Mouse (Mus musculus): Measurements from ENCODE around the gene Gpc3.
"Not testable (repeated sequence)": the region's sequence is repeated elsewhere in the genome, so short reads cannot be mapped to it uniquely, and the experiment has no call there.

Gpc3 gene

DNA sequence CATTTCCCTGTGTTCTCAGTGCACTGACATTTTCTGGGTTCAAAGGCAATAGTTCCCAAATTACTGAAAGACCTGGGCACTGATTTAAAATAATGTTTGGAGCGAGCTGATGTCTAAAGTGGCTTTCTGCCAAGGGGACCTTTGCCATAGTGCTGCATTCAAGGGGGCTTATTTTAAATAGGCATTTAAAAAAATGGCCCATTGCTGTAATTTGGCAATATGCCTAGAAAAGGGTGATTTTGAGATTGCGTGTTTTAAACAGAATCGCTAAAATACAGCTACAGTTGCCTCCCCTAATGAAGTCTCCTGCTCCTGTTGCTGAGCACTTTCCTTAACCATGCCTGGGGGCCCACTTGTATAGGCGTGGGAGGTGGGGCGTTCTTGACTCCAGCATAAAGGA, 174.3 kb downstream of the Gpc3 start:
- ATAC-seq (ENCODE audit: insufficient number of reproducible peaks, low FRiP score, low TSS enrichment): no peak

DNA sequence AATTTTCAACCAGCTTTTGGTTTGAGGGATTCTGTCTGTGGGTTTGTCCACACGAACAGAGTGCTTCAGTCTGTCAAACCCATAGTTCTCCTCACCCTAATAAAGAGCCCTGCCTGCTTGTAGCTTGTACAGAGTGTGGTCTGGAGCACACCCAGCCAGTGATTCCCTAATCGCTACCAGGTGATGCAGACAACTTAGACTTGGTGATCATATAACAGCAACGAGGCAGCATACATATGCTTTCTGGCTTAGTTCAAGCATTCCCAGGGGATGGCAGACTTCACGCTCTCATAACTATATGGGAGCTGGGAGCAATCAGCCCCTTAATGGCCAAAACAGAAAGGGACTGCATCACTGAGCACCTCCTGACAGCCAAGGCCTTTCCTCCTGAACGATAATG, 188.1 kb downstream of the Gpc3 start:
- ATAC-seq (ENCODE audit: insufficient number of reproducible peaks, low FRiP score, low TSS enrichment): no peak

DNA sequence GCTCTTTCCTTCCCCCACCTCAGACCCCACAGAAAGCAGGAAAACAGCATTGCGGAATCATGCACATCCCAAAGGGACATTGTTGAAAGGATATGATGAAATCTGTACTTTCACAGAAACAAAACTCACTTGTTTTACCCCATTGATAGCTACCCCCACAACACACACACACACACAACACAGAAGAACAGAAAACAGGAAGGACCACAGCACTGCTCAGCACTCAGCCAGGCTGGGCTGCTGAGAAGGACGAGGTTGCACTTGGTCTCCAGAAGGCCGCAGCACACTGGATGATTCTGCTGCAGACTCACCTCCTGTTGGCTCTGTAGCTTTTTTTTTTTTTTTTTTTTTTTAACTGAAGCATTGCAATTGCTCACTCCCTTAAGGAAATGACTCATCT, 193.9 kb downstream of the Gpc3 start:
- no peak for ATAC-seq (ENCODE audit: insufficient number of reproducible peaks, low FRiP score, low TSS enrichment)

DNA sequence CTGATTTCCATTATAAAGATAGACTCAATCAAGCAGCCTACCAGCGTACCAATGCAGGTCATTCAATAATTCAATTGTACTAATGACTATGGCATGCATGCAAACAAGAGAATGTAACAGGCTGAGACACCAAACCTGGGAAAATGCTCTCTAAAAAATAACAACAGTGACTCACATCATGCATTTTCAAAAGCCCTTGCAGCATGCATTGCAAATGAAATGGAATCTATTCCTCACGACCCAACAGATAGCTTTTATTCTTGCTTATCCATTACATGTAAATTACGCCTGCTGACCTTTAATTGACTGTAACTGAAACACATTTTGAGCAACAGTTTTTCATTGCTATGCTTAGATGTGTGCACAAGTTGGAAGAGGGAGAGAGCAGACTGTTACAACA, 200.8 kb downstream of the Gpc3 start:
- ATAC-seq (ENCODE audit: insufficient number of reproducible peaks, low FRiP score, low TSS enrichment): no peak

DNA sequence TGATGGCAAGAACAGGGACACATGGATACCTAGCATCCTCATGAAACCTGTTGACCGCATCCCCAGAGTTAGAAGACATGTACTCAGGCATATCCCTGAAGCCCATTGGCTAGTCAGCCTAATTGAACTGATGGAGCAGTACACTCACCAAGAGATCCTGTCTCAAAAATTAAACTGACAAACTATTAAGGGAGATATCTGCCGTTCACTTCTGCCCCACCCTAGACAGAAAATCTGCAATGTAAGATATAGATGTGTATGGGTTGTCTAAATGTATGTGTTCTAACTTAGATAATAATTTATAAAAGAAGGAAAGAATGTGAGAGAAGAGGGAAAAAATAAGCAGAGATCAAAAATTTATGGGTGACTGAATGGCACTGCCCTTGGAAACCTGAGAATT, 212.6 kb downstream of the Gpc3 start:
- ATAC-seq (ENCODE audit: insufficient number of reproducible peaks, low FRiP score, low TSS enrichment): no peak

DNA sequence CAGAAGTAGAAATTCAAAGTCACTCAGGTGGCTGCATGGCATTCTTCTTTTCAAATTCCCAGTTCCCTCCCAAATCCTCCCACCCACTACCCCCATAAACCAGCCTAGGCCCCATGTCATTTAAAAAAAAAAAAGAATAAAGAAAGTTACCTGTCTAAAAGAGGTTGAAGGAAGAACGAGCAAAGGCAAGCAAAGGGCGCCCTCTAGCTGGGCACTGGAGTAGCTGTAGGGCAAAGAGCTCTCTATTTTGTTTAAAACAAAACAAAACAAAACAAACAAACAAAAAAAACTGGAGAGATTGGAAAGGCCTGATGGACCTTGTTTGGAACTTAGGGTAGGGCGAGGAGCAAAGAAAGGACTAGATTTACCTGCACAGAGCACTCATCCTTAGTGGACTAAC, 238.6 kb downstream of the Gpc3 start:
- ATAC-seq (ENCODE audit: insufficient number of reproducible peaks, low FRiP score, low TSS enrichment): no peak

DNA sequence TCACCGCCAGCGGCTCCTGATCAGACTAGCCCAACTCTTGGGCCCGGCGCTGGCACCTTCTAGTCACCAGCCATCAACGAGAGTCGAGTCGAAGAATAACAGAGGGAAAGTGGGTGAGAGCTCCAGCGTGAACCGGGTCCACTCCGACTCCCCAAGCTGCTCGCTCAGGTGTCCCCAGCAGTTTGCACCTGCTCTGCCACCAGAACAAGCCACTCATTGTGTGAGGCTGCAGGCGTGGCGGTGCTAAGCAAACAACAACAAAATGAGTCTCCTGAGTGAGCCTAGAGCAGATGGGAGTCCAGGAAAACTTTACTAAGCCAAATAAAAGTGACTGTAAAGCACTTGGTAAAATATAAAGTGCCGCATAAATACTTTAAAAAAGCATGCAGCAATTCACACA, 239.5 kb downstream of the Gpc3 start:
- ATAC-seq (ENCODE audit: insufficient number of reproducible peaks, low FRiP score, low TSS enrichment): no peak

DNA sequence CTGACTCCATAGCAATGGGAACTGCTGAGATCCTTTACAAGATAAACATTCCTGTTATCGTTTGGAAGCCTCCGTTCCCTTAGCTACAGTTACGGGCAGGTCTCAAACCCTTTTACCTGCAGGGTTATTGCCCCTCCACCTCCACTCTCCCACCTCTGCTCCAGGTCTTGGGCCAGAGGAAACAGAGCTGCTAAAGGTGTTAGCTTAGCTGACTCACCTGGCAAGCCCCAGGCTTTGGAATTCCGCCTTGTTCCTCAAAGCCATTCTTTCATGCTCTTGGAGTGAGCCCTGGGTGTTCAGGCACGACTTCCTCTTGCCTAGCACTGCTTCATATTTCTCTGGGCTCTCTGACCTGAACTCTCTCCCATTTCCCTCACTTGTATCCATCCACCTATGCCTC, 241.3 kb downstream of the Gpc3 start:
- ATAC-seq (ENCODE audit: insufficient number of reproducible peaks, low FRiP score, low TSS enrichment): no peak

DNA sequence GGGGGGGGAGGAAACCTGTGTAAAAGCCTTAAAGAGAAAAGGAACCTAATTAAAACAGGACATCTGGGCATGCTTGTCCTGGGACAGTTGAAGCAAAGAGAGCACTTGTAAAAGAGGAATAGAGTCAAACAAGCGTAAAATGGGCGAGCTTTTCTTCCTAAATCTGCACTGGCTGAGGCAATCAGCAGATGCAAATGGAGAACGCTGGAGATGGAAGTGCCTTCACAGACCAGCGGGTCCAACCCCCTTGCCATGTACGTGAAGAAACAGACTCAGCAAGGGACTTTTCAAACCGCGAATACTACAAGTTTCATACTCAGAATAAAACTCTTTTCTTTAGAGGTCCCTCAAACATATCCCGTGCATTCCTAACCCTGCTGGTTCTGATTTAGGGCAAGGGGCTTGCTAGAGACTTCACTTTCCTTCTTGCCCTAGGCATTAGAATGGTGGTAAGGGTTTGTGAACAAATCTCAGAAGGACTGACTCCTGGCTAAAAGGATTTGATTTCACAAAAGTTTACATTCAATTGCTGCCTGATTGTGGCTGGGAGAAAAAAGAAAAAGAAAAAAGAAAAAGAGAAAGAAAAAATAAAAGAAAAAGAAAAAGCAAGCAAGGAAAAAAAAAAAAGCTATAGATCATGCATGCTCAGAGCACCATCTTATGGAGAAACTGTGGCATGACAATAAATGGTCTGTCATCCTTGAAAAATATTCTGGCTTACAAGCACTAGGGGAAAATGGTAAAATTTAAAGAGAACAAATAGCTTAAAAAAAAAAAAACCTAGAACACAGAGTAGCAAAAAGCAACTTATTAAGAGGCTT, 243.6 kb downstream of the Gpc3 start:
- no peak for ATAC-seq (ENCODE audit: insufficient number of reproducible peaks, low FRiP score, low TSS enrichment)

DNA sequence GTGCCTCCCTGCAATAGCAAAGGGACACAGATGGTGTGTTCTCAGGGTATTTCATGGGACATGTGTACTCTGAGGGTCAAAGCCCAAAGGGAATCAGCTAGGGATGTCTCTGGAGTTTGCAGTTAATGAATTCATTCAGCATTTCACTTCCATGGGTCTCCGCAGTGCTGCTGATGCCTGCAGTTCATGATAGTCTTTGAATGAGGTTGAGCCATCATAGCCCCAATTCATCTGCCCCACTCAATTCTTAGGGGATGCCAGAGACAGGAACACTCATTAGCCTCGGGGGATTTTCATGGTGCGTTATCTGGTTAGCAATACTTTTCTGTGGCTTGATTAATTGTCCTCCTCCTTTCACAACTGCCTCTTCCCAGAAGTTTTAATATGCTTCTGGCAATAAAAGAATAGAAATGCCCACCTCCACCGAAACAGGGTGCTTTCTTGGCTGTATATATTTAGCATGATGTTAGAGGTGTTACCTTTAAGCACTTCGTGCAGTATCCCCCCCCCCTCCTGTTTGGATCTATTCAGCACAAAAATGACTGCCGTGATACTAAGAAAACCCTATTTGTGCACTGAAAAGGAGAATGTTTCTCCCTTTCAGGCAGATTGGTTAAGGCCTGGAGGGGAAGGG, 244.3 kb downstream of the Gpc3 start:
- no peak for ATAC-seq (ENCODE audit: insufficient number of reproducible peaks, low FRiP score, low TSS enrichment)

DNA sequence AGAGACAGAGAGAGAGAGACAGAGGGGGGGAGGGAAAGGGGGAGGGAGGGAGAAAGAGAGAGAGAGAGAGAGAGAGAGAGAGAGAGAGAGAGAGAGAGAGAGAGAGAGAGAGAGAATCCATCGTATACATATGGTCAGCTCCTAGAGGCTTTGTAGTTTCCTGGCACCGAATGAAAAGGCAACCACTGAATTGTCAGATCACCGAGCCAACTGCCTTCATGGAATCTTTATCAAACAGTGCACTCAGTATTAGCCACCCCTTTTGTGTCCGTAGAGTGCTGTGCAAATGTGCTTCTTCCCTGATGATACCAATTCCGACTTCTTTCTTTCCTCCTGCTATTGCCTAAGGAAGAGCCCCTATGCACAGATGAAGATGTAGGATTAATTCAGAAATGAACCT, 246.9 kb downstream of the Gpc3 start:
- no peak for ATAC-seq (ENCODE audit: insufficient number of reproducible peaks, low FRiP score, low TSS enrichment)

DNA sequence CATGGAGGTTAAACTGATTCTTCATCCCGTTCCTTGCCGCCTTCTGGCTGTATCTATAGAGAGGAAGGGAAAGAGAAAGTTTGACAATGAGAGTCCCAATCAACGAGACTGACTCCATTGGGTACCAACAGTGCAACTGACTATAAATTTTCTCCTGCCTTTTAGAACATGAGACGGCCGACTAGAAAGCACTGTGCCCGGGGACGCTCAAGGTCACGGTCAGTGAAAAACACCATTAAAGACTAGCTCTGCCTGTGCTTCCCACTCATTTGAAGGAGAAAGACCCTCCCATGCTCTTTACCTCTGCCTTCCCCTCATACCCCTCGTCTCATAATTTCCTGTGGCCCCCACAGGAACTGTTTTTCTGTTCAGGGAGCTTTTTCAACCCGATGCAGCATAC, 248.0 kb downstream of the Gpc3 start:
- ATAC-seq (ENCODE audit: insufficient number of reproducible peaks, low FRiP score, low TSS enrichment): no peak

DNA sequence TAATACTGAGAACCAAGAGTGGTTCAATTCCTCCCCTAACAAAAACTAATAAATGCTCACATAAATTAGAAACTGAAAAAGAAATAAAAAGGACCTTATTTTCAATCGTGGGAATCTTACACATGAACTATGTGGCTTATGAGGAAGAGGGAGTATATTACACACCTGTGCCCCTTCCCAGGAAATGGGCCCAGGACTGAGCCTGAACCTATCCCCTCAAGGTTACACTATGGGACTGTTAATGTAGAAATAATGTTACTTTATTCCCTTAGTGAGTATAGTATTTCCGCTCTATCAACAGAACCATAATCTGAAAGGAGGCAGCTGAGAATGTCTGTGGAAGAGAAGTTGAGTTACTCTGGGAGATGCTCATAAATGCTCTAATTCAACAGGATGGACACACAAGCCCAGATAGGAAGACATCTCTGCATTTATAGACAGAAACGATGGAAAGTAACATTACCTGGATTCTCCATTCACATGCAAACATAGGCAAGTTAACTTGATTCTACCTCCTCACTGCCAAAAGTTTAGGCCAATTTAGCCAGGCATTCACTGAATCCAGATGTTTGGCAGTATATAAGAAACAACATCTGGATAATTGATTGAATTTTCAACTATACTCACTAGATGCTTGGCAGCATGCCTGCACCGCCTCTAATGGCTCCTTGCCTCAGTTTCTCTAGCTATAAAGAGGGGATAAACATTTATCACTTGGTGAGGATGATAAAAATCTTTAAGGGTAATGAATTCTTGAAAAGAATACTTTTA, 251.3 kb downstream of the Gpc3 start:
- ATAC-seq (ENCODE audit: insufficient number of reproducible peaks, low FRiP score, low TSS enrichment): no peak

DNA sequence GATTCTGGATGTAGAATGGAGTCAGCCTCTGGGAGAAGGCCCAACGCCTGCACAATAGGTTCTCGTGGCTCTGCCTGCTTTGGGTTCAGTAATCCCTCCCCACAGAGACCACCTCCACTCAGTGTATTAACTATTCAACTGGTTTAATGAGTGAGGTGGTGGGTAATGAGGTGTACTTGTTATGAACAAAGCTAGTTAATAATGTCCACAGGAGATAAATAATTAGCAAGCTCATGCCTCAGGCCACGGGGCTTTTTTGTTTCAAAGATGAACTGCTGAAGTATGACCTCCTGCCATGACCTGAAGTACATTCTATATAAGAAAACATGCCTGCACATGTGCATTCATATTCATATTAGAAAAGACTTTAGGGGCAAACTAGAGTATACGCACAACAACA, 260.8 kb downstream of the Gpc3 start:
- no peak for ATAC-seq (ENCODE audit: insufficient number of reproducible peaks, low FRiP score, low TSS enrichment)

DNA sequence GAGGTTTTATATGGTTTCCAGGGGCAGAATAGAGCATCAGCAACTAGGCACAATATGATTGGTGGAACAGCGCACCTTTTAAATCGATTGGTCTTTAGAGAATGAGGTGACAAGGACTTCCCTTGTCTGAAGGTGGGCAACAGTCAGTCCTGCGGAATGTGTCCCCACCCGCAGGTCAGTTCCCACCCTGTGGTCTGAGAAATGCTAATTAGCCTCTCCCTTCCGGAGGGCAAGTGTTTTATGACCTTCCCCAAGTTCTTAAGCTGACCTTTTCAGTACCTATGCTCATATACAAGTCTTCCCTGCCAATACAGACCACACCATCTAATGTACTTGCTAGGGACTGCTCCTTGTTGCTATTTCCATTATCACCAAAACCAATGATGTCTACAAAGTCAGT, 263.1 kb downstream of the Gpc3 start:
- not testable (repeated sequence) for ATAC-seq (ENCODE audit: insufficient number of reproducible peaks, low FRiP score, low TSS enrichment)

DNA sequence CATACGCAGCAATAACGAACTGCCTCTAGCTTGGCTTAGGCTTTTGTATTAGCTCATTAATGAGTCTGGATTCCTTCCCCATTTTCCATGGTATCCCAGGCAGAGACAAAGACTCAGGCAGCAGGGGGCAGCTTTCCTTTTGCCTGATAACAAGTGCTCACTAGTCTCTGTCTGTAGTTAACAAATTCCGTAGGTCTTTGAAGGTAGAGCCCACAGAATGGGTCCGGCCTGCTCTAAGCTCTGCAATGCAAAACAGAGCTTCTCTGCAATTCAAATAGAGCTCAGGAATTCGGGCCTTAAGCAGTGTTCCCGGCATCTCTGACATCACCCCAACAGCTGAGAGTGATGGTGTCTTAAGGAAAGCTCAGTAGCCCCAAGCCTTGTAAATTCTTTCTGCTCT, 265.0 kb downstream of the Gpc3 start:
- ATAC-seq (ENCODE audit: insufficient number of reproducible peaks, low FRiP score, low TSS enrichment): no peak

DNA sequence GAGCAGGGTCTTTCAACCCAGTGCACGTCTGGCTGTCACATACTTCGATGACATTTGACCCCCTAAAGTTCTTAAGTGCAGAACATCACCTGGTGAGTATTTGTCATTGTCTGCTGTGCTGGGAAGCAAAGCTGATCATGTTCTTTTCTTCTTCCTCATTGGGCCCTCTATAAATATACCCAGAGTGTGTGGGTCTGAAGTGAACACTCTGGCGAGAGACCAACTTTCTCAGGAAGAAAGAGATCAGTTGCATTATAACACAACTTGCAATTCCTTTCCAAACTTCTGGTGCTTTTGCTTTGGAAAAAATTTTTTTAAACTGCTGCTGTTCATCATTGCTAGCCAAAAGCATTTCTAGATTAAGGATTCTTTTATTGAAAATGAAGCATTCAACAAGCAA, 269.7 kb downstream of the Gpc3 start:
- no peak for ATAC-seq (ENCODE audit: insufficient number of reproducible peaks, low FRiP score, low TSS enrichment)

DNA sequence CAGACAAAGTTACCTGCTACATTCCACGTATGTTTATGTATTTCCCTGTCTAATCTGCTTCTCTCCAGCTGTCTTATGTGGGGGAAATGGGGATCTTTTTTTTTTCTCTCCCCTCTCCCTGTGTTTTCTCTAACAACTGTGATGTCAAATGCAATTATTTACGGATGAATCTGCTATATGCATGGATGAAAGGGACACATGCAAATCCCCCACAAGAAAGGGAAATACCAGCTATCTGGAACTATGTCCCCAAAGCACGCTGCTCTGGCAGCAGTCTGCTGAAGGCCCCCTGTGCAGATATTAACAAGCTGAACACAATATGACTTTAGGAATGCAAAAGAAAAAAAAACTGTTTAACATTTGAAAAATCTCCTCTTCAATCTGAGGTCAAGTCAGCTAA, 273.5 kb downstream of the Gpc3 start:
- ATAC-seq (ENCODE audit: insufficient number of reproducible peaks, low FRiP score, low TSS enrichment): no peak

DNA sequence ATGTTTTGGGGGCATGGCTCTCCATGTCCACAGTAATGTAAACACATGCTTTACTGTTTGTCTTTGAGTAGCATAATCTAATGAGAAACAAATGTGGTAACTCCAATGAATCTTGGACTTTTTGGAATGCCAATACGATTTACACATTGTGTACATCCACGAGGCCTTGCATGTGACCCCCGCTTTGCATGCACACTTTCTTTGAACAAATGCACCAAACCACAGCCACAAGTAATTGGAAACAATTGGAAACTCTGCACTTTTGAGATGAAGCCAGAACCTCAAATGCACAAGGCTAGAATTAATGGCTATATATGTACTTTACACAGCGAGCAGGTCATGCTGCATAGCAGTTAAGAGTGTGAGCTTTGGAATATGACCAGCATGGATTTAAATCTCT, 292.0 kb downstream of the Gpc3 start:
- ATAC-seq (ENCODE audit: insufficient number of reproducible peaks, low FRiP score, low TSS enrichment): no peak

DNA sequence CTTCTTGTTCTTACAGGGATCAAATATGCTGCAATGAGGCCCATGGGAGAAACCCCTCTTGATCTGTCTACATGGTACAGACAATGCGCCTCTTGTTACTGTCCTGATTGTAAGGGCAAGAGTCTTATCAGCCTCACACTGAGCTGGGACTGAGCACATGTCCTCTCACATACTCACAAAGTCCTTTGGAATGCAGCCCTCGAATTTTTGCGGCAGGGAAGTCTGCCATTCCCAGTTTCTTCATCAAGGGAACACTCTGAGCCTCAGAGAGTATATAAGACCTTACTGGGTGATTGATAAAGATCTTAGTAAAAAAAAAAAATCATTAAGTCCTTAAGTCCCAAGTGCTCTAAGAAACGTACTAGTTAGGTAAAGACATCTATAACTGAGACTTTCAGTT, 293.1 kb downstream of the Gpc3 start:
- ATAC-seq (ENCODE audit: insufficient number of reproducible peaks, low FRiP score, low TSS enrichment): no peak

DNA sequence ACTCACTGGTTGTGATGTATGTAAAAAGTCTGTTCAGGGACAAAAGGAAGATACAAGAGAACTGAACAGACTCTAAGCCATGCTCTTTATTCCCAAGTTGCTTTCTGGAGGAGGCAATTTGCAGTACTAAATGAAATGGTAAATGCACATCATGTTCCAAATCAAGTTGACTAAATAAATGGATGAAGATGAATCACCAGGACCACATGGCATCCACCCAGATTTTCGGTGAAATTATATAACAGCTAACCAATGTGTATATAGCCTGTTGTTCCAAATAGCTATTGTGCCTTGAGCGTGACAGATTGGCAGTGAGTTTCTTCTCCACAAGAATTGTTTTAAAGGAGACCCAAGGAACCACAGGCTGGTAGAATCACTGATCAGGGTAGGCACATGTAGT, 302.8 kb downstream of the Gpc3 start:
- no peak for ATAC-seq (ENCODE audit: insufficient number of reproducible peaks, low FRiP score, low TSS enrichment)

DNA sequence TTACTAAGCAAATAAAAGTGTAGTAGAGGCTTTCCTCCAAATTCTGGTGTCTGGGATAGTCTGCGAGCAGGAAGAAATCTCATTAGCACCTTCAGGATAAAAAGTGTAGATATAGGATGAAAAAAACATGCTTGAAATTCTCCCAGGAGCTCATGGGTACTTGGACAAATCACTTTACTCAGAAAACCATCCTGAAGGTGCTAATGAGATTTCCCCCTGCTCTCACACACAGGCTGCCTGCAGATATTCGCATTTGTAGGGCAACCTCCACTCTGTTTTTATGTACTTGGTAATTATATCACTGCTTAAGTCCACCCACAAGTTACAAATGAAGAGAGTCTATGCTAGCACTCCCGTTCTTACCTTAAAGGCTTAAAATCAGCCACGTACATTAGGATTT, 308.5 kb downstream of the Gpc3 start:
- no peak for ATAC-seq (ENCODE audit: insufficient number of reproducible peaks, low FRiP score, low TSS enrichment)
